Mouse (Mus musculus) ES-E14 (cell line): ENCODE data around the gene Mfrp. TPM values are rescaled to one million over a fixed set of nuclear protein-coding genes. Genes with fewer than 3 reads are reported as not detected.

ENCODE experiments used
- DNase-seq: peaks from one replicate; pipeline ENCODE4 v3.0.0-alpha.2; 2013; ENCODE audit warnings: low read depth, low spot score
- H3K27ac ChIP-seq: 2 replicates; pipeline ENCODE4 v1.5.1; 2012; ENCODE audit warnings: low read depth, mild to moderate bottlenecking, low read length, moderate library complexity, mixed read lengths; ENCODE audit not compliant: poor library complexity, insufficient read depth, severe bottlenecking
- H3K36me3 ChIP-seq: 2 replicates; pipeline ENCODE4 v1.6.1; 2012; ENCODE audit warnings: mild to moderate bottlenecking, low read length, moderate library complexity, mixed read lengths; ENCODE audit not compliant: control insufficient read depth, poor library complexity, insufficient read depth, severe bottlenecking
- H3K4me1 ChIP-seq, 2 experiments: fragments of 150-350 bp in 1 of 2; sonication (generic) in 1 of 2; 2 replicates each; pipeline ENCODE4 v1.6.1; 2012; ENCODE audit warnings: low read length in 2 of 2, mild to moderate bottlenecking in 1 of 2, mixed read lengths in 1 of 2; ENCODE audit not compliant: control insufficient read depth in 2 of 2, insufficient read depth in 2 of 2, poor library complexity in 1 of 2
- H3K4me3 ChIP-seq, 2 experiments: fragments of 150-350 bp in 1 of 2; sonication (generic) in 1 of 2; 2 replicates each; pipeline ENCODE4 v1.5.1; 2012; ENCODE audit warnings: low read length in 2 of 2, low read depth in 1 of 2, mild to moderate bottlenecking in 1 of 2, mixed read lengths in 1 of 2; ENCODE audit not compliant: insufficient read depth in 1 of 2, poor library complexity in 1 of 2, severe bottlenecking in 1 of 2
- H3K9ac ChIP-seq: 2 replicates; pipeline ENCODE4 v1.6.1; 2012; ENCODE audit warnings: low read depth, mild to moderate bottlenecking, low read length, mixed read lengths; ENCODE audit not compliant: poor library complexity, insufficient read depth, severe bottlenecking
- H3K9me3 ChIP-seq: fragments of 150-350 bp; sonication (generic); 2 replicates; pipeline ENCODE4 v1.6.1; 2012; ENCODE audit warnings: low read depth, mild to moderate bottlenecking, low read length; ENCODE audit not compliant: control insufficient read depth, insufficient read depth
- CHD2 ChIP-seq: IDR thresholded peaks from 2 replicates; pipeline ENCODE4 v1.6.1; 2014; ENCODE audit warnings: mild to moderate bottlenecking, low read depth, low read length, inconsistent platforms
- HCFC1 ChIP-seq: IDR thresholded peaks from 2 replicates; pipeline ENCODE4 v1.6.1; 2012; ENCODE audit warnings: low read length, inconsistent platforms, borderline replicate concordance; ENCODE audit not compliant: insufficient read depth
- MAFK ChIP-seq: IDR thresholded peaks from 2 replicates; pipeline ENCODE4 v1.6.1; 2014; ENCODE audit warnings: mild to moderate bottlenecking, low read depth, low read length, inconsistent platforms; ENCODE audit not compliant: insufficient read depth
- ZC3H11A ChIP-seq: IDR thresholded peaks from 2 replicates; pipeline ENCODE4 v1.6.1; 2012; ENCODE audit warnings: low read depth, mild to moderate bottlenecking, inconsistent platforms, low read length, borderline replicate concordance
- ZNF384 ChIP-seq: IDR thresholded peaks from 2 replicates; pipeline ENCODE4 v1.6.1; 2012; ENCODE audit warnings: low read depth, low read length, inconsistent platforms
- in situ Hi-C, 2 experiments: fragments of 600-800 bp; cut with MboI; formaldehyde crosslinking; loops; one replicate each; pipeline ENCODE4 v1.15.1; 2025; ENCODE audit warnings: low sequenced_read_pairs in 2 of 2, inconsistent platforms in 1 of 2; ENCODE audit not compliant: unreplicated experiment in 2 of 2
- total RNA-seq: library from RNA; depleted of rRNA; stranded (reverse); fragments of 300-350 nt; gene quantifications from 2 replicates; pipeline ENCODE4 v1.2.3, GENCODE M21; 2012

Gene Mfrp
- total RNA-seq, 1 experiment: 0.09 TPM

GRCm38 (mm10) chr9:44085276-44085675 lies 16.3 kb upstream of the Mfrp start:
- no peaks in the 10 kb centered on the region for H3K9me3 ChIP-seq
- in situ Hi-C loops: no loop called here

GRCm38 (mm10) chr9:44085741-44086665 lies 15.5 kb upstream of the Mfrp start:
- H3K4me1 ChIP-seq: peaks cover 4 to 27% of the 10 kb centered on the region in 2 experiments
- TF ChIP-seq CHD2 (no peak), HCFC1 (no peak), MAFK (no peak), ZC3H11A (no peak), ZNF384 (no peak)
- no peaks in the 10 kb centered on the region for H3K9me3 ChIP-seq
- no peak overlapping the region for H3K4me3 ChIP-seq
- in situ Hi-C loops: no loop called here
- H3K9ac ChIP-seq: no peak overlapping the region
- no peak for DNase-seq
- no peak overlapping the region for H3K27ac ChIP-seq
- no peaks in the 10 kb centered on the region for H3K36me3 ChIP-seq

More at GRCm38 (mm10) chr9:44085276-44085675, 16.3 kb upstream of the Mfrp start:
- DNase-seq: no peak
- no peak for TF ChIP-seq ZNF384
- TF ChIP-seq CHD2: no peak
- TF ChIP-seq MAFK: no peak
- TF ChIP-seq HCFC1: no peak
- TF ChIP-seq ZC3H11A: no peak
- H3K36me3 ChIP-seq: no peaks in the 10 kb centered on the region
- H3K27ac ChIP-seq: no peak overlapping the region
- peak overlapping the region; percentile 80 to 87 for H3K4me3 ChIP-seq
- peaks cover 4 to 27% of the 10 kb centered on the region in 2 experiments for H3K4me1 ChIP-seq
- H3K9ac ChIP-seq: peak overlapping the region; percentile 79

- H3K9me3 ChIP-seq: no peaks in the 10 kb centered on the region
- in situ Hi-C loops: no loop called here
- H3K27ac ChIP-seq: no peak overlapping the region
- no peaks in the 10 kb centered on the region for H3K36me3 ChIP-seq
- TF ChIP-seq CHD2 (no peak), ZNF384 (no peak), ZC3H11A (no peak), MAFK (no peak), HCFC1 (no peak)
- H3K4me1 ChIP-seq: peaks cover 4 to 27% of the 10 kb centered on the region in 2 experiments
- H3K4me3 ChIP-seq: no peak overlapping the region
- no peak overlapping the region for H3K9ac ChIP-seq
- DNase-seq: no peak
Observed at GRCm38 (mm10) chr9:44086960-44087359, 14.6 kb upstream of the Mfrp start.

- no peaks in the 10 kb centered on the region; the same call in 1 of the 2 replicates for H3K36me3 ChIP-seq
- H3K9ac ChIP-seq: no peak overlapping the region
- TF ChIP-seq ZNF384 (no peak), HCFC1 (no peak), ZC3H11A (no peak), MAFK (no peak), CHD2 (no peak)
- no peak overlapping the region for H3K27ac ChIP-seq
- in situ Hi-C loops: no loop called here
- no peaks in the 10 kb centered on the region for H3K9me3 ChIP-seq
- no peak overlapping the region for H3K4me3 ChIP-seq
- peaks cover 4 to 27% of the 10 kb centered on the region in 2 experiments for H3K4me1 ChIP-seq
- no peak for DNase-seq
Observed at GRCm38 (mm10) chr9:44087761-44088455, 13.6 kb upstream of the Mfrp start.
